Mouse (Mus musculus): ENCODE measurements around the gene D630003M21Rik. TPM values are rescaled to one million over a fixed set of nuclear protein-coding genes. Genes with fewer than 3 reads are reported as not detected.

D630003M21Rik gene
- polyA plus RNA-seq, 1 experiment: 0.34 TPM

DNA sequence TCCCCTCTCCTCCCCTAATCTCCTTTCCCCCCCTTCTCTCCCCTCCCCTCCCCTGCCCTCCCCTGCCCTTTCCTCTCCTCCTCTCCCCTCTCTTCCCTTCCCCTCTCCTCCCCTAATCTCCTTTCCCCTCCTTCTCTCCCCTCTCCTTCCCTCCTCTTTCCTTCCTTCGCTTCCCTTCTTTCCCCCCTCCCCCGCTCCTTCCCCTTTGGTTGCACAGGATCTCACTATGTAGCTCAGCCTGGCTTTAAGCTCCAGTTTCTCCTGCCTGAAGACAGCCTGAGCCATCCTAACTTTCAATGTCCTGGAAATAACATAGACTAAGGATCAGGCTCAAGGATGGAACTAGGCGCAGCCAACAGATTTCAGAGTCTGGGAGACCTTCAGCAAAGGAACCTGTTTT lies 85.2 kb downstream of the D630003M21Rik start:
- no peaks in the 10 kb centered on the region for H3K4me1 ChIP-seq (ENCODE audit: control insufficient read depth, insufficient read depth, low read length)
- H3K36me3 ChIP-seq (ENCODE audit: control insufficient read depth, insufficient read depth, low read length, poor library complexity, severe bottlenecking): no peaks in the 10 kb centered on the region
- no peak overlapping the region for H3K9ac ChIP-seq (ENCODE audit: low read depth, poor library complexity, severe bottlenecking)
- no peaks in the 10 kb centered on the region for H3K27me3 ChIP-seq (ENCODE audit: control insufficient read depth, insufficient read depth, low read length, poor library complexity, severe bottlenecking)
- H3K27ac ChIP-seq (ENCODE audit: insufficient read depth, low read length): no peak overlapping the region
- TF ChIP-seq POLR2A (IDR thresholded peaks at IDR 0.05; ENCODE audit: insufficient read depth, low read length) (no peak), EP300 (IDR thresholded peaks at IDR 0.05; ENCODE audit: insufficient read depth, low read depth, low read length) (no peak), CTCF (IDR thresholded peaks at IDR 0.05; ENCODE audit: low read depth, low read length) (no peak)
- H3K9me3 ChIP-seq (replicated peaks; ENCODE audit: control insufficient read depth, insufficient read depth, low read length, poor library complexity, severe bottlenecking): no peaks in the 10 kb centered on the region
- H3K4me3 ChIP-seq (ENCODE audit: low read depth, low read length): no peak overlapping the region

DNA sequence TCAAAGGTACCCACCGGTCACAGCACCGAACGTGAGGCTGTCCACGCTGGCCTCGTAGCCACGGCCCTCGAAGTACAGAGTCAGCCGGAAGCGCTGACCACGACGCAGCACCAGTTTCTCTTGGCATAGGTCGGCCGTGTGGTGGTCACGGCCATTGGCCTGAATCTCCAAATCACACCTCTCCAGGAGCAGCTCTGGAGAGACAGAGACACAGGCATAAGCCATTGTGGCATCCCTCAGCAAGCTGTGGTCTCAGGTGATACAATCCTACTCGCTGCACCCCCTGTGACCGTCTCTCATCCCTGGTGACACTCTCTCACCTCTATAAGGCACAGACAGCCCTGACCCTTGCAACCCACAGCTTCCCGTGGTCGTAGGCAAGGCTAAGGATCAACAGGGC lies 86.0 kb downstream of the D630003M21Rik start:
- no peak overlapping the region for H3K27ac ChIP-seq (ENCODE audit: insufficient read depth, low read length)
- H3K4me3 ChIP-seq (ENCODE audit: low read depth, low read length): no peak overlapping the region
- H3K9me3 ChIP-seq (replicated peaks; ENCODE audit: control insufficient read depth, insufficient read depth, low read length, poor library complexity, severe bottlenecking): no peaks in the 10 kb centered on the region
- no peak overlapping the region for H3K9ac ChIP-seq (ENCODE audit: low read depth, poor library complexity, severe bottlenecking)
- H3K4me1 ChIP-seq (ENCODE audit: control insufficient read depth, insufficient read depth, low read length): no peaks in the 10 kb centered on the region
- H3K27me3 ChIP-seq (ENCODE audit: control insufficient read depth, insufficient read depth, low read length, poor library complexity, severe bottlenecking): no peaks in the 10 kb centered on the region
- TF ChIP-seq CTCF (IDR thresholded peaks at IDR 0.05; ENCODE audit: low read depth, low read length): no peak
- no peak for TF ChIP-seq EP300 (IDR thresholded peaks at IDR 0.05; ENCODE audit: insufficient read depth, low read depth, low read length)
- no peak for TF ChIP-seq POLR2A (IDR thresholded peaks at IDR 0.05; ENCODE audit: insufficient read depth, low read length)
- H3K36me3 ChIP-seq (ENCODE audit: control insufficient read depth, insufficient read depth, low read length, poor library complexity, severe bottlenecking): no peaks in the 10 kb centered on the region

GRCm38 (mm10) chr2:158141690-158142440 lies 87.2 kb downstream of the D630003M21Rik start:
- no peak overlapping the region for H3K27ac ChIP-seq (ENCODE audit: insufficient read depth, low read length)
- H3K4me3 ChIP-seq (ENCODE audit: low read depth, low read length): no peak overlapping the region
- no peaks in the 10 kb centered on the region for H3K9me3 ChIP-seq (replicated peaks; ENCODE audit: control insufficient read depth, insufficient read depth, low read length, poor library complexity, severe bottlenecking)
- no peaks in the 10 kb centered on the region for H3K36me3 ChIP-seq (ENCODE audit: control insufficient read depth, insufficient read depth, low read length, poor library complexity, severe bottlenecking)
- H3K4me1 ChIP-seq (ENCODE audit: control insufficient read depth, insufficient read depth, low read length): no peaks in the 10 kb centered on the region
- TF ChIP-seq CTCF (IDR thresholded peaks at IDR 0.05; ENCODE audit: low read depth, low read length) (no peak), POLR2A (IDR thresholded peaks at IDR 0.05; ENCODE audit: insufficient read depth, low read length) (no peak), EP300 (IDR thresholded peaks at IDR 0.05; ENCODE audit: insufficient read depth, low read depth, low read length) (no peak)
- H3K27me3 ChIP-seq (ENCODE audit: control insufficient read depth, insufficient read depth, low read length, poor library complexity, severe bottlenecking): no peaks in the 10 kb centered on the region
- no peak overlapping the region for H3K9ac ChIP-seq (ENCODE audit: low read depth, poor library complexity, severe bottlenecking)

DNA sequence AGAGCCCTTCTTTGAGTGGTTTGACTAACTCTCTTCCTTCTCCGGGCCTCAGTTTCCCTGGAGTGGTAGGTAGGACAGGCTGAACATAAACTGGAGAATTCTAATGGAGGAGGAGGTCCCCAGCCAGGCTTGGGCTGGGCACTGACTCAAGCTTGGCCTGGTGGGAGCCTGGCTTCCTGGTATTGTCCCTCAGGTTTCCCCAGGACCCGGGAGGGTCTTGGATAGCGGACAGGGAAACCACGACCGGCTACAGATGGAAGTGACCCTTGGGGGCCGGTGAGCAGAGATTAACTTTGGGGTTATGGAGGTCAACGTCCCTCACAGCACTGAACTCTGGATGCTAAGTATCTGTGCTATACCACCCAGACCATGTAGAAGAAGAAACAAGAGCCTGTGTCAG lies 87.8 kb downstream of the D630003M21Rik start:
- H3K27ac ChIP-seq (ENCODE audit: insufficient read depth, low read length): no peak overlapping the region
- H3K9me3 ChIP-seq (replicated peaks; ENCODE audit: control insufficient read depth, insufficient read depth, low read length, poor library complexity, severe bottlenecking): no peaks in the 10 kb centered on the region
- no peaks in the 10 kb centered on the region for H3K36me3 ChIP-seq (ENCODE audit: control insufficient read depth, insufficient read depth, low read length, poor library complexity, severe bottlenecking)
- H3K4me3 ChIP-seq (ENCODE audit: low read depth, low read length): no peak overlapping the region
- no peaks in the 10 kb centered on the region for H3K27me3 ChIP-seq (ENCODE audit: control insufficient read depth, insufficient read depth, low read length, poor library complexity, severe bottlenecking)
- no peaks in the 10 kb centered on the region for H3K4me1 ChIP-seq (ENCODE audit: control insufficient read depth, insufficient read depth, low read length)
- TF ChIP-seq CTCF (IDR thresholded peaks at IDR 0.05; ENCODE audit: low read depth, low read length): no peak
- TF ChIP-seq POLR2A (IDR thresholded peaks at IDR 0.05; ENCODE audit: insufficient read depth, low read length): no peak
- TF ChIP-seq EP300 (IDR thresholded peaks at IDR 0.05; ENCODE audit: insufficient read depth, low read depth, low read length): no peak
- no peak overlapping the region for H3K9ac ChIP-seq (ENCODE audit: low read depth, poor library complexity, severe bottlenecking)

- Histone ChIP-seq H3K27me3 (ENCODE audit: control insufficient read depth, insufficient read depth, low read length, poor library complexity, severe bottlenecking) (no peaks in the 10 kb centered on the region), H3K9me3 (replicated peaks; ENCODE audit: control insufficient read depth, insufficient read depth, low read length, poor library complexity, severe bottlenecking) (no peaks in the 10 kb centered on the region), H3K4me1 (ENCODE audit: control insufficient read depth, insufficient read depth, low read length) (no peaks in the 10 kb centered on the region), H3K27ac (ENCODE audit: insufficient read depth, low read length) (no peak overlapping the region), H3K9ac (ENCODE audit: low read depth, poor library complexity, severe bottlenecking) (no peak overlapping the region), H3K4me3 (ENCODE audit: low read depth, low read length) (no peak overlapping the region), H3K36me3 (ENCODE audit: control insufficient read depth, insufficient read depth, low read length, poor library complexity, severe bottlenecking) (no peaks in the 10 kb centered on the region)
- TF ChIP-seq EP300 (IDR thresholded peaks at IDR 0.05; ENCODE audit: insufficient read depth, low read depth, low read length): no peak
- TF ChIP-seq POLR2A (IDR thresholded peaks at IDR 0.05; ENCODE audit: insufficient read depth, low read length): no peak
- no peak for TF ChIP-seq CTCF (IDR thresholded peaks at IDR 0.05; ENCODE audit: low read depth, low read length)
These were observed 88.4 kb downstream of the D630003M21Rik start for GRCm38 (mm10) chr2:158140664-158141063.

DNA sequence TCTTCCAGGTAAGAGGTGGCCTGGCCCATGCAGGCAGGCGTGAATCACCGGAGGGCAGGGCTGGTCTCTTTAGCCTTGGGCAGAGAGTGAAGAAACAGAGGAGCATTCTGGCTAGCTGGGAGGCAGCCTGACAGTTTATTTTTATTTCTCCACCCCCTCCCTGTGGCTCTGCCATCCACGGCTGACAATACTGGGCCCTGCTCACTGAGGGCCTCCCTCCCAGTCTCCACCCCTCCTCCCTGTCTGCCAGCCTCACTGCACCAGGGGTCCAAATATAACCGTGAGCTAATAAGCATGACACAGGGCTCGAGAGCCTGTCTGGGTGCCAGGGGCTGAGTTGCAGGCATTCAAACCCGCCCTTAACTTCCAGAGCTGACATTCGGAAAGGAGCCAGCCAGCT lies 89.4 kb downstream of the D630003M21Rik start:
- Histone ChIP-seq H3K9me3 (replicated peaks; ENCODE audit: control insufficient read depth, insufficient read depth, low read length, poor library complexity, severe bottlenecking) (no peaks in the 10 kb centered on the region), H3K9ac (ENCODE audit: low read depth, poor library complexity, severe bottlenecking) (no peak overlapping the region), H3K4me1 (ENCODE audit: control insufficient read depth, insufficient read depth, low read length) (no peaks in the 10 kb centered on the region), H3K27me3 (ENCODE audit: control insufficient read depth, insufficient read depth, low read length, poor library complexity, severe bottlenecking) (no peaks in the 10 kb centered on the region), H3K36me3 (ENCODE audit: control insufficient read depth, insufficient read depth, low read length, poor library complexity, severe bottlenecking) (no peaks in the 10 kb centered on the region), H3K4me3 (ENCODE audit: low read depth, low read length) (no peak overlapping the region), H3K27ac (ENCODE audit: insufficient read depth, low read length) (no peak overlapping the region)
- TF ChIP-seq POLR2A (IDR thresholded peaks at IDR 0.05; ENCODE audit: insufficient read depth, low read length) (no peak), CTCF (IDR thresholded peaks at IDR 0.05; ENCODE audit: low read depth, low read length) (no peak), EP300 (IDR thresholded peaks at IDR 0.05; ENCODE audit: insufficient read depth, low read depth, low read length) (no peak)

Measured in ES-Bruce4 (cell line).